Mouse (Mus musculus): ENCODE data around the gene AL732309.1.

DNA sequence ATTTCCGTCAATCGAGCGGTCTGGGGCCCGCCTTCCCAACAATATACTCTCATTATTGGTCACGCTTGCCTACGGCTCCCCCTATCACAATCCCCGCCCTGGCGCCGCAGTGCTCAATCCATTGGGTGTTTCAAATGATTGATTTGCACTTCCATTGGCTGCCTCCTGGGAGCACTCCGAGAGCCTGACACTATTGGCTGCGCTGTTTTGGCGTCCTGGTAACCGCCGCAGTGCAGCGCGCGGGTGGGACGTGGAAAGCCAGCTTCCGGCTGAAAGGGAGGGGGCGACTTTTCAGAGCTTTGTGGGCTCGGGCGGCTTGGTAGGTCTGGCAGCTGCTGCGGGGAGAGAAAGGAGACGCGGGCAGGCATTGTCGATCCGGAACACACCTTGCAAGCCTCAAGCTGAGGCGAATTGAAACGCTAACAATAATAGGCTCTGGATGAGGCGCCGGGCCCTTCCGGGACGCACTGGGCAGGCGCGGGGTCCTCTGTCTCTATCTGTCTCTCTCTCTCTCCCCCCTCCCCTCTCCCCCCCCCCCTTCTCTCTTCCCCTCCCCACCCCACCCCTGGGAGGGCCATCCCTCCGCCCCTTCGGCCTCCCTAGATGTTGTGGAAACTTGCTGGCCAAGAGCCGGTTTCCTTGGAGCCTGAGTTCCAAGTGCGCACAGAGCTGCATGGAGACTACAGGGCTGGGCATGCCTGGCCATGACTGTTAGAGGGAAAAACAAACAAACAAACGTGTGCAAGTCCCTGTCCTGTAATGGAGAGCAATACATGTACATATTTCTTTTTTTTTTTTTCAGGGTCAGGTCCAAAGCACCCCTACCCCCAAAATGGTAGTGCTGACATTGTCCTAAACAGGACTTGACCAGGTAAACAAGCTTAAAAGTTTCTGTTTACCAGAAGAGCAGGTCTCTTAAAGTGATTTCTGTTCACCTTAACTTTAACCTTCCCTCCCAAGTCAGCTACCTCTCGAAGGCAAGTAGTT, 21.6 kb downstream of the AL732309.1 start:
- TF ChIP-seq CTCF (IDR thresholded peaks at IDR 0.05; ENCODE audit: control insufficient read depth, insufficient read depth, insufficient replicate concordance, low read depth, low read length) (no peak), POLR2A (IDR thresholded peaks at IDR 0.05; ENCODE audit: control insufficient read depth, low read depth, low read length) (no peak; the same call in 1 of the 2 replicates)

All from testis, adult 2 months (tissue).